Mouse (Mus musculus) small intestine, adult 2 months (tissue): ENCODE data around the gene Gm20388.

Experiments
- CTCF ChIP-seq: fragments of 200-500 bp; IDR thresholded peaks from 2 replicates; pipeline ENCODE4 v1.5.1; 2012; ENCODE audit warnings: low read depth, mild to moderate bottlenecking, control low read depth, inconsistent platforms, low read length, moderate library complexity, mixed read lengths; ENCODE audit not compliant: insufficient replicate concordance, insufficient read length; ENCODE audit errors: extremely low read depth
- POLR2A ChIP-seq: fragments of 200-500 bp; IDR thresholded peaks from 2 replicates; pipeline ENCODE4 v1.6.1; 2012; ENCODE audit warnings: low read depth, mild to moderate bottlenecking, control low read depth, inconsistent platforms, low read length, moderate library complexity

GRCm38 (mm10) chr8:124150009-124150408 is 4239.4 kb downstream of the Gm20388 start:
- TF ChIP-seq POLR2A (no peak), CTCF (no peak)
